ENCODE assay signal across 27 mouse cellular contexts in the genomic region with DNA sequence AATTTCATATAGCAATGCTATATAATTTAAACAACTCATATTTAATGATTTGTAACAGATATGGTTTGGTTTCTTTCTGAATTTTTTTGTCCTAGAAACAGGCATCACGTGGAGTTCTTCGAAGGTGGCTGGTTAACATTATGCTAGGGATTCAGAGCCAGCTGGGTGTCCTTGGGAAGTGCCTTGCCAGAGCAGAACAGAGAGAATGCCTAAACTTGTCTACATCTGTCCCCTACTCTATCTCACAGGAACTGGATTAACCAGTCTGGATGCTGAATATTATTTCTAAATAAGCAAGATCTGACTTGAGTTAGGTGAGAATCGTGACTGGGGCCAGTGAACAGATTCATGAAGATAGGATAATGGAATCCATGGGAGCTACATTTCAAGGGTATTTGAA.
DNase-seq lines count a peak whose midpoint lies in the region; ATAC-seq and TF ChIP-seq lines count a peak whose summit lies in the region.
"Had no signal": no experiment of that assay in that cellular context is flagged by ENCODE, and none has a peak within 500 bp of the region (broad histone marks: within the 10 kb centered on the region; RNA-seq: fewer than 3 reads in every experiment).

No protein-coding gene starts in this region.

- H3K36me3 ChIP-seq in forebrain, postnatal 0 days (ENCODE audit: insufficient read depth) = no peaks in the 10 kb centered on the region
- H3K36me3 ChIP-seq in forebrain, embryonic 15.5 days = no peaks in the 10 kb centered on the region
- H3K36me3 ChIP-seq in stomach, embryonic 14.5 days (ENCODE audit: control insufficient read depth, insufficient read depth, low read length) = no peaks in the 10 kb centered on the region
- H3K36me3 ChIP-seq in stomach, postnatal 0 days (ENCODE audit: control insufficient read depth, insufficient read depth, low read length) = no peaks in the 10 kb centered on the region
- no peaks in the 10 kb centered on the region for H3K36me3 ChIP-seq in stomach, embryonic 16.5 days (ENCODE audit: control insufficient read depth, insufficient read depth, low read length)
- H3K36me3 ChIP-seq: embryonic facial prominence, embryonic 12.5 days; forebrain, embryonic 12.5 days; heart, embryonic 13.5 days; neural tube, embryonic 15.5 days had no signal

- H3K27ac ChIP-seq in forebrain, postnatal 0 days (ENCODE audit: low read depth, low read length) = no peak overlapping the region
- H3K27ac ChIP-seq in forebrain, embryonic 15.5 days (replicated peaks) = no peak overlapping the region
- no peak overlapping the region for H3K27ac ChIP-seq in stomach, embryonic 14.5 days (ENCODE audit: low read length)
- H3K27ac ChIP-seq in stomach, postnatal 0 days (replicated peaks) = no peak overlapping the region
- 0 out of 2 replicates have a peak overlapping the region, but pooled peaks have one; percentile 48 for H3K27ac ChIP-seq in stomach, embryonic 16.5 days (ENCODE audit: low read length)
- H3K27ac ChIP-seq: embryonic facial prominence, embryonic 12.5 days; forebrain, embryonic 12.5 days; heart, embryonic 13.5 days; hindbrain, embryonic 14.5 days; liver, embryonic 14.5 days; macrophage; neural tube, embryonic 15.5 days had no signal

- H3K4me2 ChIP-seq in forebrain, postnatal 0 days (ENCODE audit: low read depth) = no peak overlapping the region
- H3K4me2 ChIP-seq in forebrain, embryonic 15.5 days (replicated peaks) = no peak overlapping the region
- no peak overlapping the region for H3K4me2 ChIP-seq in stomach, embryonic 14.5 days (replicated peaks; ENCODE audit: low read depth, low read length)
- no peak overlapping the region for H3K4me2 ChIP-seq in stomach, postnatal 0 days (replicated peaks; ENCODE audit: low read depth)
- no peak overlapping the region for H3K4me2 ChIP-seq in stomach, embryonic 16.5 days (ENCODE audit: low read depth, low read length)
- H3K4me2 ChIP-seq: embryonic facial prominence, embryonic 12.5 days; forebrain, embryonic 12.5 days; heart, embryonic 13.5 days; hindbrain, embryonic 14.5 days; neural tube, embryonic 15.5 days had no signal

- H3K27me3 ChIP-seq in forebrain, postnatal 0 days (ENCODE audit: insufficient read depth, low read length) = no peaks in the 10 kb centered on the region
- H3K27me3 ChIP-seq in forebrain, embryonic 15.5 days = no peaks in the 10 kb centered on the region
- H3K27me3 ChIP-seq in stomach, embryonic 14.5 days (ENCODE audit: control insufficient read depth, insufficient read depth, low read length) = no peaks in the 10 kb centered on the region
- no peaks in the 10 kb centered on the region for H3K27me3 ChIP-seq in stomach, postnatal 0 days (ENCODE audit: control insufficient read depth, insufficient read depth, low read length)
- H3K27me3 ChIP-seq in stomach, embryonic 16.5 days (ENCODE audit: control insufficient read depth, insufficient read depth, low read length) = no peaks in the 10 kb centered on the region
- H3K27me3 ChIP-seq: CH12.LX; embryonic facial prominence, embryonic 12.5 days; forebrain, embryonic 12.5 days; heart, embryonic 13.5 days; neural tube, embryonic 15.5 days had no signal

- no peaks in the 10 kb centered on the region for H3K4me1 ChIP-seq in forebrain, postnatal 0 days (ENCODE audit: insufficient read depth)
- no peaks in the 10 kb centered on the region for H3K4me1 ChIP-seq in forebrain, embryonic 15.5 days
- no peaks in the 10 kb centered on the region for H3K4me1 ChIP-seq in stomach, embryonic 14.5 days (ENCODE audit: control insufficient read depth, insufficient read depth, low read length)
- no peaks in the 10 kb centered on the region for H3K4me1 ChIP-seq in stomach, postnatal 0 days (replicated peaks; ENCODE audit: control insufficient read depth, insufficient read depth)
- no peaks in the 10 kb centered on the region for H3K4me1 ChIP-seq in stomach, embryonic 16.5 days (ENCODE audit: control insufficient read depth, insufficient read depth, low read length)
- H3K4me1 ChIP-seq: embryonic facial prominence, embryonic 12.5 days; forebrain, embryonic 12.5 days; heart, embryonic 13.5 days had no signal

- H3K9me3 ChIP-seq in forebrain, postnatal 0 days (ENCODE audit: low read length) = no peaks in the 10 kb centered on the region
- no peaks in the 10 kb centered on the region for H3K9me3 ChIP-seq in forebrain, embryonic 15.5 days
- H3K9me3 ChIP-seq in stomach, embryonic 14.5 days (ENCODE audit: control insufficient read depth, low read depth, low read length) = no peaks in the 10 kb centered on the region
- no peaks in the 10 kb centered on the region for H3K9me3 ChIP-seq in stomach, postnatal 0 days (ENCODE audit: control insufficient read depth, low read length)
- 0 out of 2 replicates have a peak, but pooled peaks cover 3% of the 10 kb centered on the region for H3K9me3 ChIP-seq in stomach, embryonic 16.5 days (replicated peaks; ENCODE audit: control insufficient read depth, low read length)
- H3K9me3 ChIP-seq: embryonic facial prominence, embryonic 12.5 days; forebrain, embryonic 12.5 days; heart, embryonic 13.5 days; neural tube, embryonic 15.5 days had no signal

- H3K4me3 ChIP-seq in forebrain, postnatal 0 days (ENCODE audit: low read depth, low read length) = no peak overlapping the region
- H3K4me3 ChIP-seq in forebrain, embryonic 15.5 days = no peak overlapping the region
- no peak overlapping the region for H3K4me3 ChIP-seq in stomach, embryonic 14.5 days (ENCODE audit: low read depth, low read length)
- no peak overlapping the region for H3K4me3 ChIP-seq in stomach, postnatal 0 days (ENCODE audit: low read depth, low read length)
- H3K4me3 ChIP-seq in stomach, embryonic 16.5 days (replicated peaks; ENCODE audit: low read length) = no peak overlapping the region
- H3K4me3 ChIP-seq: embryonic facial prominence, embryonic 12.5 days; erythroblast, embryonic 14.5 days; forebrain, embryonic 12.5 days; heart, embryonic 13.5 days; neural tube, embryonic 15.5 days had no signal

- TF ChIP-seq EP300 in stomach, postnatal 0 days (optimal IDR thresholded peaks at IDR 0.05) = no peak

- no peak overlapping the region for H3K9ac ChIP-seq in forebrain, postnatal 0 days
- no peak overlapping the region for H3K9ac ChIP-seq in forebrain, embryonic 15.5 days (replicated peaks)
- no peak overlapping the region for H3K9ac ChIP-seq in stomach, embryonic 14.5 days (replicated peaks; ENCODE audit: low read depth, low read length)
- no peak overlapping the region for H3K9ac ChIP-seq in stomach, postnatal 0 days (ENCODE audit: low read length)
- H3K9ac ChIP-seq in stomach, embryonic 16.5 days (ENCODE audit: low read length) = no peak overlapping the region
- H3K9ac ChIP-seq: embryonic facial prominence, embryonic 12.5 days; forebrain, embryonic 12.5 days; heart, embryonic 13.5 days; hindbrain, embryonic 14.5 days; liver, embryonic 14.5 days; neural tube, embryonic 15.5 days had no signal

- WGBS in forebrain, postnatal 0 days = 83% methylated on average over 3 of the region's 3 CpGs
- WGBS in forebrain, embryonic 15.5 days = 83% methylated on average over 3 of the region's 3 CpGs
- WGBS in stomach, embryonic 14.5 days = 70% methylated on average over 3 of the region's 3 CpGs
- 62% methylated on average over 3 of the region's 3 CpGs for WGBS in stomach, postnatal 0 days
- WGBS in stomach, embryonic 16.5 days = 72% methylated on average over 3 of the region's 3 CpGs

- TF ChIP-seq CTCF in forebrain, postnatal 0 days (IDR thresholded peaks at IDR 0.05; ENCODE audit: low read depth) = no peak
- TF ChIP-seq CTCF in stomach, postnatal 0 days (IDR thresholded peaks at IDR 0.05; ENCODE audit: low read depth) = no peak

- peak; percentile 45; the same call in 1 of the 2 replicates for ATAC-seq in forebrain, postnatal 0 days
- no peak for ATAC-seq in forebrain, embryonic 15.5 days (replicated peaks)
- 0 out of 2 replicates have a peak, but pooled peaks have one; percentile 23 for ATAC-seq in stomach, embryonic 14.5 days (ENCODE audit: insufficient number of reproducible peaks, insufficient read depth, low FRiP score, low read depth)
- ATAC-seq in stomach, postnatal 0 days (ENCODE audit: low FRiP score, low TSS enrichment) = no peak
- no peak; the same call in 1 of the 2 replicates for ATAC-seq in stomach, embryonic 16.5 days (ENCODE audit: insufficient read depth, low FRiP score)
- ATAC-seq: activated CD4-positive, CD25-positive, alpha-beta regulatory T cell, adult 4 months; intestine, postnatal 0 days had no signal

- DNase-seq in adrenal gland, adult 2 months = peak; percentile 26
- no peak for DNase-seq in adrenal gland, adult 18-20 months (ENCODE audit: low spot score in 2 of 2)
- DNase-seq in forebrain, postnatal 0 days = peak; percentile 14
- DNase-seq in stomach, postnatal 0 days (ENCODE audit: low spot score) = no peak
- no peak for DNase-seq in cerebellum, adult 9-11 months
- DNase-seq: cerebellum, adult 11-12 months; heart, postnatal 10 days; kidney, postnatal 14 days; liver; lung, adult 2 months; lung, postnatal 10 days; midbrain, embryonic 14.5 days; right cerebral cortex, postnatal 25 days had no signal

Comparison
In these comparisons a context has a peak if more than half of its experiments do, and no peak if none do; other contexts are left out.
1. DNase-seq: peak in adrenal gland, adult 2 months (single experiment) and forebrain, postnatal 0 days (single experiment); none in adrenal gland, adult 18-20 months (0 of 2), stomach, postnatal 0 days (single experiment) and cerebellum, adult 9-11 months (single experiment).
2. ATAC-seq: peak in forebrain, postnatal 0 days (single experiment) and stomach, embryonic 14.5 days (single experiment); none in forebrain, embryonic 15.5 days (single experiment), stomach, postnatal 0 days (single experiment) and stomach, embryonic 16.5 days (single experiment).